Mouse (Mus musculus) hindbrain, embryonic 15.5 days (tissue): ENCODE data around the gene Copb1. TPM values are rescaled to one million over a fixed set of nuclear protein-coding genes. Genes with fewer than 3 reads are reported as not detected.
"Not testable (repeated sequence)": the region's sequence is repeated elsewhere in the genome, so short reads cannot be mapped to it uniquely, and the experiment has no call there.

Experiments used
- ATAC-seq: fragments of 200-750 bp; cut with Nextera tagmentation; 2 replicates; pipeline ENCODE4 v1.8.0; 2017; ENCODE audit warnings: low read depth, moderate number of reproducible peaks, moderate TSS enrichment; ENCODE audit not compliant: low FRiP score
- H3K27ac ChIP-seq: fragments of 300-500 bp; sonication (generic); replicated peaks from 2 replicates; pipeline ENCODE4 v1.5.1; 2015; ENCODE audit warnings: mild to moderate bottlenecking, inconsistent platforms
- H3K27me3 ChIP-seq: fragments of 300-500 bp; sonication (generic); 2 replicates; pipeline ENCODE4 v1.6.1; 2015; ENCODE audit warnings: control low read depth, inconsistent platforms
- H3K36me3 ChIP-seq: fragments of 300-500 bp; sonication (generic); 2 replicates; pipeline ENCODE4 v1.6.1; 2015; ENCODE audit warnings: control low read depth, inconsistent platforms
- H3K4me1 ChIP-seq: fragments of 300-500 bp; sonication (generic); replicated peaks from 2 replicates; pipeline ENCODE4 v1.6.1; 2015; ENCODE audit warnings: control low read depth, inconsistent platforms
- H3K4me2 ChIP-seq: fragments of 300-500 bp; sonication (generic); 2 replicates; pipeline ENCODE4 v1.6.1; 2015; ENCODE audit warnings: moderate library complexity, mild to moderate bottlenecking, inconsistent platforms
- H3K4me3 ChIP-seq: fragments of 300-500 bp; sonication (generic); 2 replicates; pipeline ENCODE4 v1.5.1; 2015; ENCODE audit warnings: mild to moderate bottlenecking, inconsistent platforms
- H3K9ac ChIP-seq: fragments of 300-500 bp; sonication (generic); 2 replicates; pipeline ENCODE4 v1.6.1; 2015; ENCODE audit warnings: inconsistent platforms
- H3K9me3 ChIP-seq: fragments of 300-500 bp; sonication (generic); 2 replicates; pipeline ENCODE4 v1.6.1; 2016; ENCODE audit warnings: control low read depth, inconsistent platforms
- WGBS: fragments of 180-500 bp; shearing (Covaris S2); methylation state at CpG from one replicate; pipeline ENCODE4 v1.1.7; 2015; 5-methylcytosine and 5-hydroxymethylcytosine counted together
- polyA plus RNA-seq: library from polyadenylated mRNA; unstranded; fragments of >200 nt; fragmentation: Nextera tagmentation; extraction: Ambion mirVana; gene quantifications from 2 replicates; pipeline ENCODE4 v1.2.1, GENCODE M21; 2015

Gene Copb1
- polyA plus RNA-seq, 1 experiment from 2014 or later, result 86.6 TPM

DNA sequence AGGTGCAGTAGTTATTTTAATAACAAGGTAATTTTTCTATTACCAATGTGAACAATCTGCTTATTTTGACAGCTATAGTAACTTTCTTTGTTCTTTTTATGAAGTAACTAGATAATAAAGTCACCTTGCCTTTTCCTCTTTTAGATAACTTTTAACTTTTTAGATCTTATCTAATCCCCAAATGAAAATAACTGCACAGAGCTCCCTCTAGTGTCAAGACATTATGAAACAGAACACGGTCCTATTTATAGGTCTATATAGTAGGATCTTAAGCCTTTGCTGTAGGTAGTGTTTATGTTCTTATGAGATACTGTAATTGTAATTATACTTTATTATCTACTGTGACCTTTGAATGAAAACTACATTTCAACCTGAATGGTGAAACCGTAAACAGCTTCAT lies 41.0 kb downstream of the Copb1 start:
- H3K27ac ChIP-seq, result no peak overlapping the region
- H3K27me3 ChIP-seq, result no peaks in the 10 kb centered on the region
- H3K36me3 ChIP-seq, result peaks cover 36% of the 10 kb centered on the region
- H3K9me3 ChIP-seq, result no peaks in the 10 kb centered on the region
- H3K4me1 ChIP-seq, result no peaks in the 10 kb centered on the region
- no peak overlapping the region for H3K4me3 ChIP-seq
- ATAC-seq, result no peak
- no peak overlapping the region for H3K4me2 ChIP-seq
- no peak overlapping the region for H3K9ac ChIP-seq
- 68% methylated on average over 2 of the region's 2 CpGs for WGBS

DNA sequence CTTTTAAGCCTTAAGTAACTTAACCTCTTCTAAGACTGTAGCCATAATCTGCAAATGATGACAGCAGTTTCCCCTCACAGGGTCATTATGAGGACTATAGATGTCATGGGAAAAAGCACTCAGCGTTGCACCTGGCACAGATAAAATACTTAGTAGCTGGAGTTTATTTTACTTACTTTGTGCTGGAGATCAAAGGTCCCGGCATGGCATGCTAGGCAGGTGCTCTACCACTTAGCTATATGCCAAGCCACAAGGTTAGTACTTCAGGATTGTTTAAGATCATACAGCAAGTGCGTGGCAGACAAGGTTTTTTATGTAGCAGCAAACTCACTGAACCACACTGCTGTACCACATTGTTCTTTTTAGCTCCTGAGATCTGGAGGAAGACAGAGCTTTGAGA lies 43.9 kb downstream of the Copb1 start:
- no peak for ATAC-seq
- H3K9me3 ChIP-seq, result no peaks in the 10 kb centered on the region
- H3K9ac ChIP-seq, result no peak overlapping the region
- H3K27me3 ChIP-seq, result no peaks in the 10 kb centered on the region
- no peak overlapping the region for H3K4me2 ChIP-seq
- 90% methylated on average over 3 of the region's 3 CpGs for WGBS
- no peak overlapping the region for H3K27ac ChIP-seq
- H3K4me3 ChIP-seq, result no peak overlapping the region
- no peaks in the 10 kb centered on the region for H3K4me1 ChIP-seq
- H3K36me3 ChIP-seq, result peaks cover 19% of the 10 kb centered on the region

DNA sequence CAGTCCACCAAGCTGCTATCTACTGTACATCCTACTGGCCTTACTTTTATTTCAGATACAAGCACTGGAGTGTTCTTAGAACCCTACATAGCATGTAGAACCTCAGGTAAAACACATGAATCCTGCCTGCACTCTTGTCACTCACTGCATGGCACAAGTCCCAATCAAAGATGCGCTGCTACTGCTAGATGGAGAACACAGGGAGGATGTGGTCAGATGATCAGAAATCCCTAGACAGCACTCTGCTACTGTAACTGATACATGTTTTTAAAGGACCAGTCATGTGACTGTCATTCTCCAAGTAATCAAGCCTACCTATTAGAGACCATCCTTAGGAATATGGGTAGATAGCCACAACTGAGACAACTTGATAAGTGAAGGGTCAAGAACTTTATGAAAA lies 44.7 kb downstream of the Copb1 start:
- Histone ChIP-seq H3K27ac (no peak overlapping the region), H3K4me1 (no peaks in the 10 kb centered on the region), H3K9me3 (no peaks in the 10 kb centered on the region), H3K27me3 (no peaks in the 10 kb centered on the region), H3K36me3 (peaks cover 15% of the 10 kb centered on the region), H3K4me3 (no peak overlapping the region), H3K9ac (no peak overlapping the region), H3K4me2 (no peak overlapping the region)
- ATAC-seq, result no peak
- 98% methylated on average over 1 of the region's 1 CpGs for WGBS

- no peaks in the 10 kb centered on the region for H3K27me3 ChIP-seq
- H3K4me2 ChIP-seq, result no peak overlapping the region
- ATAC-seq, result no peak
- no peaks in the 10 kb centered on the region for H3K9me3 ChIP-seq
- no peak overlapping the region for H3K9ac ChIP-seq
- no peaks in the 10 kb centered on the region for H3K36me3 ChIP-seq
- no peak overlapping the region for H3K27ac ChIP-seq
- H3K4me1 ChIP-seq, result no peaks in the 10 kb centered on the region
- no peak overlapping the region for H3K4me3 ChIP-seq
- WGBS, result 79% methylated on average over 9 of the region's 9 CpGs
These were observed 50.8 kb downstream of the Copb1 start for GRCm38 (mm10) chr7:114203491-114204359.

DNA sequence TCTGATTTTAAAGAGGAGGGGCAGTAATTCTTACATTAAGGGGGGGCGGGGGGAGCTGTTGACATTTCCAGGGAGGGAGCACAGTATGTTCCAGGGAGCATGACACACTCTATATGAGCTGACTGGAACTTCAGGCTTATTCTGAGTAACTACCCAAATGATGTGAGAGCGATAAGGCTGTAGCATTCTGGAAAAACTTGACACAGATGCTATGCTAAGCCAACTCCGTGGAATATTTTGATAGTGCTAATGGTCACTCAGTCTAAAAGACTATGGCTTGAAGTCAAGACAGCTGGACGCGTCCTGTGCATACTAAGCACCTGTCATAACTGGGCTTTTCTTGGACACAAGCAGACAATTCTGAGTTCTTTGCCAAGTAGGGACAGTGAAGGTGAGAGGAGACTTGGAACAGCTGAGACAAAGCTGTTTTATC lies 51.5 kb downstream of the Copb1 start:
- 87% methylated on average over 5 of the region's 5 CpGs for WGBS
- H3K4me2 ChIP-seq, result no peak overlapping the region
- no peak overlapping the region for H3K9ac ChIP-seq
- H3K27me3 ChIP-seq, result no peaks in the 10 kb centered on the region
- no peak overlapping the region for H3K27ac ChIP-seq
- no peak for ATAC-seq
- no peak overlapping the region for H3K4me3 ChIP-seq
- no peaks in the 10 kb centered on the region for H3K4me1 ChIP-seq
- H3K9me3 ChIP-seq, result no peaks in the 10 kb centered on the region
- H3K36me3 ChIP-seq, result no peaks in the 10 kb centered on the region

DNA sequence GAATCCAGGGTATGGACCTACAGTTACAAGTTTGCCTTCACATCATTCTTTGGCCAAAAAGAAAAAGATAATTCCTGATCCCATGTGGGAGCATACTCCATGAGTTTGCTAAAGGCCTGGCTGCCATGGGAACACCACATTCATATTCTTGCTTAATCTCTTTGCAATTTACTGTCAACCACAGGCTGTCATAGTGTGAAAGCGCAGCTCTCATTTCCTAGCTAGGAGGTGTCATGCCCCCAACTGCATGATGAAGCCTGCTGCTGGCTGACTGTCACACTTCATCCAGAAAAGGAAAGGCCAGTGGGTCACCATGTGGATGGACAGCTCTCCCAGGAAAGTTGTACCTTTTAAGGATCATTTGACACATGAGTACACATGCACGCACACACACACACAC lies 53.9 kb downstream of the Copb1 start:
- no peak for ATAC-seq
- no peaks in the 10 kb centered on the region for H3K27me3 ChIP-seq
- WGBS, result 85% methylated on average over 2 of the region's 2 CpGs

DNA sequence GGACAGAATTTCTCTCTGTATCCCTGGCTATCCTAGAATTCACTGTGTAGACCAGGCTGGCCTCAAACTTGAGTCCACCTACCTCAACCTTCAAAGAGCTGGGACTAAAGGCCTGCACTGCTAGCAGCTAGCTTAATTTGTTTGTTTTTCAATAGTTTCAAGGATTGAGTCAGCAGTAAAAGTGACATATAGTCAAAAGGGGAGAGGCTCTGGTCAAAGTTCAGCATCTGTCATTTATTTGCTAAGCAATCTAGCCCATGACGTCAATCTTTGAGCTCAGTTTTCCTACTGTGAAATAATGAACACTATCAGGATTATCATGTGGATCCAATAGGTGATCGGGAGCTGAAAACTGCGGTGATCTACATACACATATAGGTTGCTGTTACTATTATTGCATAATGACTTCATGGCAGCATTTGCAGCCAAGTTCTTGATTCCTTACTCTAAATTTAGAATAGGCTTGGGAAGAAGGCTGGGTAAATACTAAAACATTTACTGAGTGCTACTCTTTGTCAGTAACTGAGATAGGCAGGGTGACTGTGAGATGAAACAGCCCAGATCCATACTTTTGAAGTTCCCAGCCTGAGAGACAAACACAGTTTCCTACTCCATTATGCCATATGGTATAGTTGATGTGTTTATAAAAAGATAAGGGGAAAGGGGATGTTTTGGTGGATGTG lies 54.9 kb downstream of the Copb1 start:
- Histone ChIP-seq H3K4me3 (no peak overlapping the region), H3K9ac (no peak overlapping the region), H3K36me3 (no peaks in the 10 kb centered on the region), H3K27me3 (no peaks in the 10 kb centered on the region), H3K27ac (no peak overlapping the region), H3K4me2 (no peak overlapping the region), H3K9me3 (no peaks in the 10 kb centered on the region), H3K4me1 (no peaks in the 10 kb centered on the region)
- ATAC-seq, result no peak
- 82% methylated on average over 3 of the region's 3 CpGs for WGBS

More for the DNA sequence above, 53.9 kb downstream of the Copb1 start:
- Histone ChIP-seq H3K9ac (no peak overlapping the region), H3K9me3 (no peaks in the 10 kb centered on the region), H3K4me2 (no peak overlapping the region), H3K4me1 (no peaks in the 10 kb centered on the region), H3K27ac (no peak overlapping the region), H3K36me3 (no peaks in the 10 kb centered on the region), H3K4me3 (no peak overlapping the region)

DNA sequence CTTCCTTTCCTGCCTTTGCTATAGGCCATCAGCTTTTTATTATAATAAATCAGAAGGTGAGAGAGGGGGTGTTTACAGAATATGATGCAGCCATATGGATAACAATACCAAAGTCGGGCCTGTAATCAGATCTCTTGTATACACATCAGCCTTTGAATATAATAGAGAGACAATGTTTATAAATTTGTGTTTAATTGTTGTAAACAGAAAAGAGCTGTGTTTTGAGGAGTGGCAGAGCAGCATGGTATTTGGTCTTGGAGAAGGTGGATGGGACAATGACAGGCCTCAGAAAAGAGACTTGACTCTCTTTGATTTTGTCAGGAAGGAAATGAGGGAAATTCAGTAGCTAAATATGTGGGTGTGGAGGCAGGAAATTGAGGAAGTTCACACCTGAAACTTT lies 56.3 kb downstream of the Copb1 start:
- no peak overlapping the region for H3K9ac ChIP-seq
- no peaks in the 10 kb centered on the region for H3K27me3 ChIP-seq
- 83% methylated on average over 1 of the region's 1 CpGs for WGBS
- H3K4me2 ChIP-seq, result no peak overlapping the region
- H3K4me3 ChIP-seq, result no peak overlapping the region
- no peaks in the 10 kb centered on the region for H3K9me3 ChIP-seq
- no peaks in the 10 kb centered on the region for H3K4me1 ChIP-seq
- H3K27ac ChIP-seq, result no peak overlapping the region
- H3K36me3 ChIP-seq, result no peaks in the 10 kb centered on the region
- ATAC-seq, result no peak

- H3K27me3 ChIP-seq, ATAC-seq, H3K36me3 ChIP-seq, H3K9me3 ChIP-seq, H3K4me3 ChIP-seq, H3K4me1 ChIP-seq, H3K27ac ChIP-seq, H3K4me2 ChIP-seq, H3K9ac ChIP-seq: not testable (repeated sequence)
- 86% methylated on average over 2 of the region's 2 CpGs for WGBS
These were observed 57.9 kb downstream of the Copb1 start for GRCm38 (mm10) chr7:114196588-114196987.

DNA sequence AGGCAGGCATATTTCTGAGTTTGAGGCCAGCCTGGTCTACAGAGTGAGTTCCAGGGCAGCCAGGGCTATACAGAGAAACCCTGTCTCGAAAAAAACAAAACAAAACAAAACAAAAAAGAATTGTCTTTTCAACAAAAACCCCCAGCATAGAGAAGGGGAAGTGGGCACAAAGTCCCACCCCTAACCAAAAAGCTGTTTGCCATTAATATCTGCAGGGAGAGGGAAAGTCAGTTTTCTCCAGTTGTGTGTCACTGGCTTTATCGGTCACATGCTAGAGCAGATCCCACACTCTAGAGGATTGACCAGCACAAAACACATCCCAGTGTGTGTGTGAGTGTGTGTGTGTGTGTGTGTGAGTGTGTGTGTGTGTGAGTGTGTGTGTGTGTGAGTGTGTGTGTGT lies 59.7 kb downstream of the Copb1 start:
- not testable (repeated sequence) for H3K9ac ChIP-seq, H3K27ac ChIP-seq, H3K9me3 ChIP-seq, ATAC-seq, H3K4me3 ChIP-seq, H3K4me2 ChIP-seq, H3K27me3 ChIP-seq, H3K36me3 ChIP-seq, H3K4me1 ChIP-seq
- WGBS, result 86% methylated on average over 2 of the region's 2 CpGs

DNA sequence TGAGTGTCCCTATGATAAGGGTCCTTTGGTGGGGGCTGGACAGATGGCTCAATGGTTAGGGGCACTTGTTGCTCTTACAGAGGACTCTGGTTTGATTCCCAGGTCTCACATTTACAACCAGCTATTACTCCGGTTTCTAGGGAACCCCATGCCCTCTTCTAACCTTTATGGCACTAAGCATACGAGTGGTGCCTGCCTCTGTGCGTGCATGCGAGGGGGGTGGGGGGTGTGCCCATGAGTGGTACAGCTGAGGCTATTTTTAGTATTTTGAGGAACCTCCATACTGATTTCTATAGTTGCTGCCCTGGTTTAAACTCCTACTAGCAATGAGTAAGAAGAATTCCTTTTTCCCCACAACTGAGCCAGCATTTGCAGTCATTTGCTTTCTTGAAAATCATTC lies 60.3 kb downstream of the Copb1 start:
- H3K36me3 ChIP-seq, result no peaks in the 10 kb centered on the region
- no peaks in the 10 kb centered on the region for H3K9me3 ChIP-seq
- H3K27me3 ChIP-seq, result no peaks in the 10 kb centered on the region
- 78% methylated on average over 4 of the region's 4 CpGs for WGBS
- no peak for ATAC-seq
- H3K4me1 ChIP-seq, result no peaks in the 10 kb centered on the region
- no peak overlapping the region for H3K4me2 ChIP-seq
- no peak overlapping the region for H3K9ac ChIP-seq
- H3K27ac ChIP-seq, result no peak overlapping the region
- no peak overlapping the region for H3K4me3 ChIP-seq

- no peak for ATAC-seq
- Histone ChIP-seq H3K4me3 (no peak overlapping the region), H3K27ac (no peak overlapping the region), H3K9ac (no peak overlapping the region), H3K27me3 (no peaks in the 10 kb centered on the region), H3K4me2 (no peak overlapping the region), H3K9me3 (no peaks in the 10 kb centered on the region), H3K36me3 (no peaks in the 10 kb centered on the region), H3K4me1 (no peaks in the 10 kb centered on the region)
- WGBS, result 87% methylated on average over 6 of the region's 6 CpGs
These were observed 61.0 kb downstream of the Copb1 start for GRCm38 (mm10) chr7:114193284-114194067.
